Mouse (Mus musculus): ENCODE measurements around the gene Fbxo44.

DNA sequence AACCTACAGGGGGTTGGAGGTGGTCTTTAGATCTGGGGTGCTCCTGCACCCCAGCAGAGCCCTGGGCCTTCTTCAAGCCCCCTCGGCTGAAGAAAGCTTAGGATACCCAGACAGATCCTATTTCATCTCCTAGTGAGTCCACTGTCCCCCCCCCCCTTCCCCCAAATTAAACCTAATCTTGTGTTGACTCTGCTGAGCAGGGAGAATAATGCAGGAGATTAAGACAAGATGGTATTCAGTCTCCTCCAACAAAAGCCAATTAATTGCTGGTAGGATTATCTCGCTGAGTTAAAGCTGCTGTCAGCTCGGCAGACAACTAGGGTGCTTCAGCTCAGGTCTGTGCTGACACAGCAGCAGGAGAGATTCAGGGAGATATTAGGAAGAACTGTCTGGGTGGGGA, 11.0 kb upstream of the Fbxo44 start:
- TF ChIP-seq CTCF (IDR thresholded peaks at IDR 0.05; ENCODE audit: low read depth) = no peak
- TF ChIP-seq EP300 (optimal IDR thresholded peaks at IDR 0.05) = no peak
